Mouse (Mus musculus): ENCODE data around the gene Gpx1.
"Not testable (repeated sequence)": the region's sequence is repeated elsewhere in the genome, so short reads cannot be mapped to it uniquely, and the experiment has no call there.

GRCm38 (mm10) chr9:108322054-108322453 lies 16.6 kb upstream of the Gpx1 start:
- TF ChIP-seq POLR2A, CTCF (IDR thresholded peaks at IDR 0.05; ENCODE audit: insufficient read depth, low read depth, low read length): not testable (repeated sequence)

Measured in olfactory bulb, adult 2 months (tissue).